Mouse (Mus musculus) lung, embryonic 15.5 days (tissue): ENCODE results near the gene Atpaf1. TPM values are rescaled to one million over a fixed set of nuclear protein-coding genes. Genes with fewer than 3 reads are reported as not detected.

Experiments
- ATAC-seq: fragments of 200-750 bp; cut with Nextera tagmentation; 2 replicates; pipeline ENCODE4 v1.8.0; 2017; ENCODE audit warnings: moderate number of reproducible peaks, borderline replicate concordance; ENCODE audit not compliant: low FRiP score, low TSS enrichment; ENCODE audit errors: extremely low read depth
- H3K27ac ChIP-seq: fragments of 300-500 bp; sonication (generic); 2 replicates; pipeline ENCODE4 v1.5.1; 2015; ENCODE audit warnings: moderate library complexity, mild to moderate bottlenecking, inconsistent platforms
- H3K27me3 ChIP-seq: fragments of 300-500 bp; sonication (generic); 2 replicates; pipeline ENCODE4 v1.6.1; 2015; ENCODE audit warnings: inconsistent platforms
- H3K36me3 ChIP-seq: fragments of 300-500 bp; sonication (generic); 2 replicates; pipeline ENCODE4 v1.6.1; 2015; ENCODE audit warnings: inconsistent platforms
- H3K4me1 ChIP-seq: fragments of 300-500 bp; sonication (generic); 2 replicates; pipeline ENCODE4 v1.6.1; 2015; ENCODE audit warnings: inconsistent platforms
- H3K4me2 ChIP-seq: fragments of 300-500 bp; sonication (generic); 2 replicates; pipeline ENCODE4 v1.6.1; 2015; ENCODE audit warnings: inconsistent platforms, mild to moderate bottlenecking, moderate library complexity
- H3K4me3 ChIP-seq: fragments of 300-500 bp; sonication (generic); 2 replicates; pipeline ENCODE4 v1.5.1; 2015; ENCODE audit warnings: mild to moderate bottlenecking, inconsistent platforms
- H3K9ac ChIP-seq: fragments of 300-500 bp; sonication (generic); 2 replicates; pipeline ENCODE4 v1.6.1; 2015; ENCODE audit warnings: inconsistent platforms
- H3K9me3 ChIP-seq: fragments of 300-500 bp; sonication (generic); 2 replicates; pipeline ENCODE4 v1.6.1; 2016; ENCODE audit warnings: inconsistent platforms
- WGBS: fragments of 180-500 bp; shearing (Covaris S2); methylation state at CpG from one replicate; pipeline ENCODE4 v1.1.7; 2015; 5-methylcytosine and 5-hydroxymethylcytosine counted together
- polyA plus RNA-seq: library from polyadenylated mRNA; unstranded; fragments of >200 nt; fragmentation: Nextera tagmentation; extraction: Ambion mirVana; gene quantifications from 2 replicates; pipeline ENCODE4 v1.2.1, GENCODE M21; 2015

The Atpaf1 gene
- 50.7 and 52.0 TPM in 2 replicates for polyA plus RNA-seq

DNA sequence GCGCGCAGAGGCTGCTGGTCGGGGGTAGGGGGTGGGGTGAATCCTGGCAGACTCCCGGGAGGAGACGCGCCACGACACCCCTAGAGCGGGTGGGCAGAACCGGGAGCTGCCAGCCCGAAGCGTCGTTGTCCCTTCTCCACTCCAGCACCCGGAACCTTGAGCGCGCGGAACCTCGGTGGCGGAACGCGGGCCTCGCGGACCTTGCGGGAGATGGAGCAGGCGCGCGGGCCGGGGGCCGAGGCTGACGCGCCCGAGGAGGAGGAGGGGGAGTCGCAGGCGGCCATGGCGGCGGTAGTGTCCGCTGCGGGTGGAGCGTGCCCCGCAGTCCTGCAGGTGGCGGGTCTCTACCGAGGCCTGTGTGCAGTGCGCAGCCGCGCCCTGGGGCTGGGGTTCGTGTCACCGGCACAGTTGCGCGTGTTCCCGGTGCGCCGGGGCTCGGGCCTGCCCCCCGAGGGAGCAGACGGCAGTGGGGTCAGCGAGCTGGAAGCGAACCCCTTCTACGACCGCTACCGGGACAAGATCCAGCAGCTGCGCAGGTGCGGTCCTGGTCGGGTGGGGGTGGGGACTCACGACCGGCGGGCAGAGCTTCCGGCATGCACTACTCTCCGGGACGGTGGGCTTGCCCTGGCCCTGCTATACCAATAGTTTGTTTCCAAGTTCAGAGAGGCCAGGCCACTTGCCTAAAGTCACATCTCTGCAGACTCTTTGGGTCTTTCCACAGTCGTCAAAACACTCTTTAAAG lies at the start of gene Atpaf1:
Gene Atpaf1, plus strand, starts transcription at position 44 of the 742 bp plus-strand sequence.
- under 1% methylated on average over 65 of the region's 69 CpGs for WGBS
- peak within 1 kb of the TSS; percentile 89 for H3K4me2 ChIP-seq
- H3K9ac ChIP-seq: peak within 1 kb of the TSS; percentile 89
- peak within 1 kb of the TSS; percentile 83 for H3K4me3 ChIP-seq
- H3K9me3 ChIP-seq: no peaks in the 10 kb centered on the region
- H3K4me1 ChIP-seq: peaks cover 9% of the 10 kb centered on the region
- no peaks in the 10 kb centered on the region for H3K27me3 ChIP-seq
- H3K27ac ChIP-seq: peak within 1 kb of the TSS; percentile 63
- H3K36me3 ChIP-seq: peaks cover 12% of the 10 kb centered on the region
- ATAC-seq: peak; percentile 93

DNA sequence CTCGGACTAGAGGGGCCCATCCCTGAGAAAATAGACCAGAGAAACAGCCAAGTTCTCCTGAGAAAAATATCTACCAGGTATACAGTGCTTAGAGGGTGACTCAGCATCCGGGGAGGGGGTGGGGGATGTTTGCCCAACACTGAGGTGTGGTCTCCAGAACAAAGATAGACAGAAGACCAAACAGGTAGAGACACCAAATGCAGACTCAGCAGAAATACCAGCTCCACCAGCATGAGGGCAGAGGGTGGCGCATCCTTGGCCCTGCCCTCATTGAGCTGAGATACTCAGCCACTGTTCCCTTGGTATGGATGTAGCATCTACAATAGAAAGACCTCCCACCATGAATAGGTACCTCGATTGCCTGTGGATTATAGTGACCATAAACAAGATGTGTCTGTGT lies 49.7 kb upstream of the Atpaf1 start:
- H3K9ac ChIP-seq: no peak overlapping the region
- H3K27me3 ChIP-seq: no peaks in the 10 kb centered on the region; the same call in 1 of the 2 replicates
- ATAC-seq: no peak
- no peaks in the 10 kb centered on the region for H3K9me3 ChIP-seq
- no peak overlapping the region for H3K4me3 ChIP-seq
- H3K36me3 ChIP-seq: no peaks in the 10 kb centered on the region
- 56% methylated on average over 4 of the region's 4 CpGs for WGBS
- H3K4me2 ChIP-seq: no peak overlapping the region
- no peak overlapping the region for H3K27ac ChIP-seq
- peaks cover 21% of the 10 kb centered on the region for H3K4me1 ChIP-seq

DNA sequence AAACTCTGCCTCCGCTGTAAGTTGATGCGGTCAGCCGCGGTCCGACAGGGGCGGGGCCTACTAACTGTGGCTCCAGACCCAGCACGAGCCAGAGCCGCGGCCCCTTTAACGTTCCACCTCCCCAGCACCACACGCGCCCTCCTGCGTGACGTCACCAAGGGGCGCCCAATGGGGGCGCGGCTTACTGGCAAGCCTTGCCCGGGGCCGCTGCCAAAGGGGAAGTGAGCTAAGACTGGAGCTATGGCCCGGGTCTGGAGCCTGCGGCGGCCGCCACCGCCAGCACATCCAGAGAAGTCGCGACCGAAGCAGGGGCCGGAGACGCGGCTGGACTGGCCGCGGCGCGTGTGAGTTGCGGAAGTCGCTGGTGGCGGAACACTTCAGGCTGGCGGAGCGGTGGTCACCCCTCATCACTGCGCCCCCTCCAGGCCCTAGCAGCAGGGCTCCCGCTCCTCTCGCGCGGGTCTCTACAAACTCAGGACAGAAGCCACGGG lies 47.0 kb upstream of the Atpaf1 start, which contains the start of gene Efcab14:
Gene Efcab14, plus strand, starts transcription at position 194 of the 491 bp plus-strand sequence.
- Histone ChIP-seq H3K4me1 (peaks cover 22% of the 10 kb centered on the region), H3K4me2 (peak within 1 kb of the TSS; percentile 63), H3K27me3 (no peaks in the 10 kb centered on the region), H3K36me3 (peaks cover 14% of the 10 kb centered on the region), H3K9ac (peak within 1 kb of the TSS; percentile 84), H3K9me3 (no peaks in the 10 kb centered on the region), H3K4me3 (peak within 1 kb of the TSS; percentile 80), H3K27ac (peak within 1 kb of the TSS; percentile 93)
- WGBS: under 1% methylated on average over 39 of the region's 45 CpGs
- peak; percentile 100 for ATAC-seq

DNA sequence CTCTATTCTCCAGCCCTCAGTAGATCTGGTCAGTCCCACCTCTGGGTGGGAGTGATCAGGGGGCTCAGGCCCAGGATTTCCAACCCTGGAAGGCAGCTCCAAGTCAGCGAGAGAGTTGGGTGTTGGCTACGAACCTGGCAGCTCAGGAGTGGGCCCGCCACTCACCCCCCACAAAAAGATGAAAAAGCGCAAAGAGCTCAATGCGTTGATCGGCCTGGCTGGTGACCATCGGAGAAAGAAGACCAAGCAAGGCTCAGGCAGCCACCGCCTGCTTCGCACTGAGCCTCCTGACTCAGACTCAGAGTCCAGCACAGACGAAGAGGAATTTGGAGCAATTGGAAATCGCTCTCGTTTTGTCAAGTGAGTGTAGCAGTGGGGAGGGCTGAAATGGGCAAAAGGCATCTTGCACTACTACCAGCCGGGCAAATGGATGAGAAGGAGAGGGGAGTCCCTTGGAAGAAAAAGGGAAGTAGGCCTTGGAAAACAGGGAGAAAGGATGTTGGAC lies 46.1 kb upstream of the Atpaf1 start:
- Histone ChIP-seq H3K36me3 (peaks cover 19% of the 10 kb centered on the region), H3K4me1 (peaks cover 20% of the 10 kb centered on the region), H3K27ac (no peak overlapping the region), H3K4me3 (peak overlapping the region; percentile 80), H3K9me3 (no peaks in the 10 kb centered on the region), H3K9ac (peak overlapping the region; percentile 84), H3K27me3 (no peaks in the 10 kb centered on the region), H3K4me2 (peak overlapping the region; percentile 63)
- ATAC-seq: no peak
- 40% methylated on average over 13 of the region's 13 CpGs for WGBS

DNA sequence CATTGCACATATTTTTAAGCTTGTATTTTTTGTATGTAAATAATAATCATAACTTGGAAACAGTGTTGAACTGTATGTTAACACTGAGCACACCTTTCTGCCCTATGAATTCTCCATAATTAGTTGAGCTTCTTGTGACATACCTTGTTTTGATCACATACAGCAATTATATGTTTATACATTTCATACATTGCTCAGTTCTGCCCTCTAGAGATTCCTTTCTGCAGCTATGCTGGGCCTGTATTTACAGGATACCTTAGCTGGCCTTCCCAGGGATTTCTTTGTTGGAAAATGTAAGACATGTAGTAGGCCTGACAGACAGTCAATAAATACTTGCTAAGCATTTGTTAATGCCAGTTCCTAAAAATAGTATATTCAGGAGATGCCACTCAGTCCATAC lies 42.0 kb upstream of the Atpaf1 start:
- H3K27ac ChIP-seq: no peak overlapping the region
- H3K27me3 ChIP-seq: no peaks in the 10 kb centered on the region
- no peak for ATAC-seq
- no peak overlapping the region for H3K9ac ChIP-seq
- no peaks in the 10 kb centered on the region for H3K9me3 ChIP-seq
- peaks cover 33% of the 10 kb centered on the region for H3K36me3 ChIP-seq
- no peak overlapping the region for H3K4me2 ChIP-seq
- peaks cover 20% of the 10 kb centered on the region for H3K4me1 ChIP-seq
- no peak overlapping the region for H3K4me3 ChIP-seq

DNA sequence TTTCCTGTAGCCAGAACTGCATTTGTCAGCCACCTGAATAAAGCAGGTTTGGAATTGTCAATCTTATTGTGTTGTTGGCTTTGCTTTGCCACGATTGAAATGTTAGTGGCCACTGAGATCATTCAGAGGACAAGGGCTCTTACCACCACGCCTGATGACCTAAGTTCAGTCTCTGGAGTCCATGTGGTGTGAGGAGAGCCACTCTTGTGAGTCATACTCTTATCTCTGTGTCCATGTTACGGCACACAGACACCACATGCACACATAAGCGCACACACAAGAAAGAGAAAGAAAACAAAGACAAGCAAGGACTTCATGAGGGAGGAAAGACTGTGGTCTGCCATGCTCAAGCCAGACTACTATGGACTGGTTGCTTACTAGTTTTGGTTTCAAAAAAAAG lies 41.5 kb upstream of the Atpaf1 start:
- no peak overlapping the region for H3K4me3 ChIP-seq
- peaks cover 35% of the 10 kb centered on the region for H3K36me3 ChIP-seq
- WGBS: 78% methylated on average over 4 of the region's 4 CpGs
- no peak overlapping the region for H3K4me2 ChIP-seq
- no peak overlapping the region for H3K9ac ChIP-seq
- H3K4me1 ChIP-seq: peaks cover 20% of the 10 kb centered on the region
- no peak overlapping the region for H3K27ac ChIP-seq
- no peaks in the 10 kb centered on the region for H3K27me3 ChIP-seq
- ATAC-seq: no peak
- H3K9me3 ChIP-seq: no peaks in the 10 kb centered on the region

DNA sequence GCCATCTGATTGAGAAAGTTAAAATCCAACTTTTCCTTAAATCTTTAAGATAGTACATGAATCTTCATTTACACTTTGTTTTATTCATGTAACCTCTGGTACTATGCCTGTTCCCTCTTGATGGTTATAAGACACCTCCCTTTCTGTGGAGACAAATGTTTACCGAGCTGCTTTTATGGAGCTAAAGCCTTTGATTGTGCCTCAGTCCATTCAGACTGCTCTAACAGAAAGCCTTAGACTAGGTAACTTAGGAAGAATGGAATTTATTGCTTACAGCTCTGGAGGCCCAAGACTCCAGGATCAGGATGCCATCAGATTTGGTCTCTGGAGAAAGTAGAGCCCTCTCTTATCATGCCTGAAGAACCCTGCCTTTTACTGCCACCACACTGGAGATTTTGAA lies 36.4 kb upstream of the Atpaf1 start:
- no peaks in the 10 kb centered on the region for H3K4me1 ChIP-seq
- H3K9ac ChIP-seq: no peak overlapping the region
- H3K27ac ChIP-seq: no peak overlapping the region
- 77% methylated on average over 1 of the region's 1 CpGs for WGBS
- no peaks in the 10 kb centered on the region for H3K27me3 ChIP-seq
- no peak overlapping the region for H3K4me2 ChIP-seq
- ATAC-seq: no peak
- H3K9me3 ChIP-seq: no peaks in the 10 kb centered on the region
- H3K4me3 ChIP-seq: no peak overlapping the region
- H3K36me3 ChIP-seq: peaks cover 44% of the 10 kb centered on the region

DNA sequence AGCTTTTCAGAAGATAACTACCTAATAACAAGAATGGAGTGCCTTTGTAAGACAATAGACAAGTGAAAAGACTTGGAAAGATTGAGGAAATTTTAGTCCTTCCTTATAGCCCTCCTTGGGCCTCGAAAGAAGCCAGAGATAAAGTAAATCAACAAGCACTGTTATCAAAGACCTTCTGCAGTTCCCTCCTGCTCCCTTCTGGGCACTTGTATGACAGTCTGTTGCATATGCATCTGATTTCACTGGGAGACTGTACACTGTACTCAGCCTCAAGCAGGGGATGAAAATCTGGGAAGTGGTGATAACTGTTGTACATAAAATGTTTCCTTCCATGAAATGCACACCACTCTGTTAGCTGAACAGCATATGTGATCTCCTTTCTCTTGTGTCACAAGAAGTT lies 35.3 kb upstream of the Atpaf1 start:
- Histone ChIP-seq H3K36me3 (peaks cover 46% of the 10 kb centered on the region), H3K4me1 (no peaks in the 10 kb centered on the region), H3K4me2 (no peak overlapping the region), H3K9me3 (no peaks in the 10 kb centered on the region), H3K9ac (no peak overlapping the region), H3K27ac (no peak overlapping the region), H3K4me3 (no peak overlapping the region), H3K27me3 (no peaks in the 10 kb centered on the region)
- ATAC-seq: no peak
- WGBS: 75% methylated on average over 1 of the region's 1 CpGs

DNA sequence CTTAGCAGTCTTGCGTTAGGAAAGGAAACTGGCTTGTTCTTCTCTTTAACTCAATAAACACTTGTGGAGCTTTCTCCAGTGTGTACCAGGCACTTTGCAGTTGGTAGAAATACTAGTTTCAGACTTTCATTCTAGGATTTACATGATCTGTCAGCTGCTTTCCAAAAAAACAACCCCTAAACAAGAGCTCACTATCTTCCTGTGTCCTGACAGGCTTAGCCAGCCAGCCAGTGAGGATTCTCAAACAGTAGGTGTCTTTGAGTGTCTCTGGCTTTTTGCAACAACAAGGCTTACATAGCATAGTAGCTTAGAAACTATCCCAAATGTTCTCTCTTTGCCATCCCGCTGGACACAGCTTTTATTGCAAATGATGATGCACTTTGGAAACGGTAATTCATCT lies 30.5 kb upstream of the Atpaf1 start:
- H3K36me3 ChIP-seq: peaks cover 32% of the 10 kb centered on the region
- no peak overlapping the region for H3K27ac ChIP-seq
- H3K9me3 ChIP-seq: no peaks in the 10 kb centered on the region
- ATAC-seq: no peak
- no peak overlapping the region for H3K4me2 ChIP-seq
- no peak overlapping the region for H3K4me3 ChIP-seq
- no peak overlapping the region for H3K9ac ChIP-seq
- 89% methylated on average over 3 of the region's 3 CpGs for WGBS
- no peaks in the 10 kb centered on the region for H3K27me3 ChIP-seq
- no peaks in the 10 kb centered on the region for H3K4me1 ChIP-seq

DNA sequence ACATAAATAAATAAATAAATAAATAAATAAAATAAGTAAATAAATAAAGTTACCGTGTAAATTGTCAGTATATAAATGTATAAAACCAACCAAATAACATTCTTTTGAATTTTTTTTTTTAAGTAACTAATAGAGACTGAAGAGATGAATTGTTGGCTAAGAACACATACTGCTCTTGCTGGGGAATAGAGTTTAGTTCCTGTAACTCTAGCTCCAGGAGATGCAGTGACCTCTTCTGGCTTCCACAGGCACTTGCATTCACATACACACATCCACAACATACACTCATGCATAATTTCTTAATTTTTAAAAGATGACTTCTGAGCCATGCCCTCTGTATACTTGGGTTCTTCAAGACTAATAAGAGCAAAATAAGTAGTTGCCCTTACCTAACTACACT lies 29.8 kb upstream of the Atpaf1 start:
- H3K9ac ChIP-seq: no peak overlapping the region
- ATAC-seq: no peak
- no peak overlapping the region for H3K4me3 ChIP-seq
- no peak overlapping the region for H3K4me2 ChIP-seq
- no peaks in the 10 kb centered on the region for H3K9me3 ChIP-seq
- H3K4me1 ChIP-seq: no peaks in the 10 kb centered on the region
- H3K27me3 ChIP-seq: no peaks in the 10 kb centered on the region
- H3K36me3 ChIP-seq: peaks cover 29% of the 10 kb centered on the region
- 89% methylated on average over 1 of the region's 1 CpGs for WGBS
- H3K27ac ChIP-seq: no peak overlapping the region

DNA sequence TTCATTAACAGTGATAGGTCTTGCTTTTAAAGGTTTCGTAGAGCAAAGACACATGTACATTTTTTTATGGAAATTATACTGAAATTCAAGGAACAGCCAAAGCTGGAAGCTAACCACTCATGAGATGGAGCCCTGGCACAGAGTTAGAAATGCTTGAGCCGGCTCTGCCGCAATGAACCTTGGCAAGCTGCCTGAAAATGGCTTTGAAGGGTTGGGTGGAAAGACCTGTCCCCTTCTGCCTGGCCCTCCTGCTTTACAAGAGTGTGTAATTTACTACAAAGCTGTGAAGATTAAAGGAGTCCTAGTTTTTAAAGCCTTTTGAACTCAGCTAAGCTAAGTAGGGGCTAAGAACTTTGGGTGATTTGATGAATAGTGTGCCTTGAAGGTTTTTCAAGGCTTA lies 23.4 kb upstream of the Atpaf1 start:
- peaks cover 30% of the 10 kb centered on the region for H3K36me3 ChIP-seq
- WGBS: 47% methylated on average over 3 of the region's 3 CpGs
- no peak overlapping the region for H3K4me2 ChIP-seq
- H3K27me3 ChIP-seq: no peaks in the 10 kb centered on the region
- H3K4me3 ChIP-seq: no peak overlapping the region
- H3K27ac ChIP-seq: peak overlapping the region; percentile 24
- ATAC-seq: peak; percentile 62
- H3K4me1 ChIP-seq: no peaks in the 10 kb centered on the region
- H3K9ac ChIP-seq: no peak overlapping the region
- H3K9me3 ChIP-seq: no peaks in the 10 kb centered on the region

DNA sequence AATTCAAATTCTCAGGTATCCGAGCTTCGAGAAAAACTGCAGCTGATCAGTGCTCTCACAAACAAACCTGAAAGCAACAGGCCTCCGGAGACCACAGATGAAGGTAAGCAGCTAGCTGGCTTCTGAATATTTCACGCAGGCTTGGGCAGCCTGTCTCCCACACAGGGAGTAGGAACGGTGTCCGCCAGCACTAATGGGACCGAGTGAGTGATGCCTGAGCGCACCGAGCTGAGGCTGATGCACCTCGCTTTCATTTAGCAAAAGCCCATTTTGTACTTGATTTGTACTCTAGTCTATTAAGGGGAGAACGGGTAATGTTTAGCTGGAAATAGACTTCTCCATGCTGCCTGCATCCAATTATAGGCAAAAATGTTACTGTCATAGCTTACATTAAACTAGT lies 20.0 kb upstream of the Atpaf1 start:
- Histone ChIP-seq H3K27ac (no peak overlapping the region), H3K9me3 (no peaks in the 10 kb centered on the region), H3K9ac (no peak overlapping the region), H3K4me2 (no peak overlapping the region), H3K27me3 (no peaks in the 10 kb centered on the region), H3K4me3 (no peak overlapping the region), H3K36me3 (peaks cover 41% of the 10 kb centered on the region), H3K4me1 (no peaks in the 10 kb centered on the region)
- WGBS: 92% methylated on average over 11 of the region's 11 CpGs
- ATAC-seq: no peak
